In genomic region chr9:31280366-31281010, GRCm38 (mm10) we compare ENCODE assay signal across 8 mouse cellular contexts. TPM values are rescaled to one million over a fixed set of nuclear protein-coding genes. Genes with fewer than 3 reads are reported as not detected.
A peak's percentile ranks its signal among the peaks of the same experiment; 100 is the strongest.
DNase-seq lines count a peak whose midpoint lies in the region; ATAC-seq and TF ChIP-seq lines count a peak whose summit lies in the region.

Gene Prdm10 (plus strand): TSS chr9:31280538.

- no peak for TF ChIP-seq POLR2A in bone marrow macrophage, adult 2 months (IDR thresholded peaks at IDR 0.05; ENCODE audit: borderline replicate concordance, low read depth, low read length)
- peak; percentile 66 for TF ChIP-seq POLR2A in embryonic fibroblast, embryonic 13.5 days (IDR thresholded peaks at IDR 0.05; ENCODE audit: low read depth, low read length)
- TF ChIP-seq POLR2A in liver, adult 2 months (IDR thresholded peaks at IDR 0.05; ENCODE audit: extremely low read depth, insufficient read depth, low read length), result peak; percentile 47
- no peak for TF ChIP-seq POLR2A in myocyte (IDR thresholded peaks at IDR 0.05; ENCODE audit: insufficient read length, low read depth)

- H3K27me3 ChIP-seq in heart, embryonic 10.5 days (ENCODE audit: insufficient read depth, poor library complexity, severe bottlenecking), result no peaks in the 10 kb centered on the region
- no peaks in the 10 kb centered on the region for H3K27me3 ChIP-seq in kidney, embryonic 15.5 days
- no peaks in the 10 kb centered on the region for H3K27me3 ChIP-seq in liver, adult 2 months (ENCODE audit: control insufficient read depth, insufficient read depth, low read length)
- no peaks in the 10 kb centered on the region for H3K27me3 ChIP-seq in myocyte (ENCODE audit: control insufficient read depth, insufficient read depth, insufficient read length)
- H3K27me3 ChIP-seq in splenic B cell, adult 2 months (ENCODE audit: control insufficient read depth, insufficient read depth, low read length, poor library complexity, severe bottlenecking), result no peaks in the 10 kb centered on the region

- H3K9me3 ChIP-seq in heart, embryonic 10.5 days, result no peaks in the 10 kb centered on the region
- H3K9me3 ChIP-seq in kidney, embryonic 15.5 days (replicated peaks), result no peaks in the 10 kb centered on the region

- peak; percentile 94 for ATAC-seq in kidney, embryonic 15.5 days (replicated peaks; ENCODE audit: low FRiP score)

- peak; percentile 97 for DNase-seq in A20 (ENCODE audit: low read depth, low spot score)
- DNase-seq in heart, embryonic 10.5 days (ENCODE audit: low spot score), result peak; percentile 96
- peak; percentile 77 for DNase-seq in liver, adult 2 months (ENCODE audit: extremely low read depth, low read depth, low spot score)
- DNase-seq in splenic B cell, adult 2 months (ENCODE audit: low read depth, low spot score), result peak; percentile 95

- peaks cover under 1% of the 10 kb centered on the region; the same call in 1 of the 2 replicates for H3K79me2 ChIP-seq in liver, adult 2 months (ENCODE audit: control insufficient read depth, insufficient read depth, low read length)
- peaks cover 20% of the 10 kb centered on the region for H3K79me2 ChIP-seq in myocyte (ENCODE audit: control insufficient read depth, insufficient read depth)

- peak within 1 kb of the TSS; percentile 68 for H3K4me3 ChIP-seq in bone marrow macrophage, adult 2 months (ENCODE audit: insufficient read depth, low read length)
- peak within 1 kb of the TSS; percentile 90 for H3K4me3 ChIP-seq in embryonic fibroblast, embryonic 13.5 days (ENCODE audit: insufficient read depth, low read length)
- H3K4me3 ChIP-seq in heart, embryonic 10.5 days, result peak within 1 kb of the TSS; percentile 94
- H3K4me3 ChIP-seq in kidney, embryonic 15.5 days (replicated peaks), result peak within 1 kb of the TSS; percentile 68
- peak within 1 kb of the TSS; percentile 100 for H3K4me3 ChIP-seq in liver, adult 2 months (ENCODE audit: insufficient read depth, low read depth, low read length)
- peak within 1 kb of the TSS; percentile 52 for H3K4me3 ChIP-seq in myocyte

- TF ChIP-seq CTCF in bone marrow macrophage, adult 2 months (IDR thresholded peaks at IDR 0.05; ENCODE audit: low read depth, low read length), result no peak
- no peak for TF ChIP-seq CTCF in embryonic fibroblast, embryonic 13.5 days (IDR thresholded peaks at IDR 0.05; ENCODE audit: borderline replicate concordance, insufficient read depth, low read length)
- TF ChIP-seq CTCF in liver, adult 2 months (IDR thresholded peaks at IDR 0.05; ENCODE audit: low read depth, low read length), result no peak

- peak within 1 kb of the TSS; percentile 79 for H3ac ChIP-seq in myocyte (ENCODE audit: control insufficient read depth, insufficient read length)

- WGBS in heart, embryonic 10.5 days, result under 1% methylated on average over 45 of the region's 45 CpGs
- WGBS in kidney, embryonic 15.5 days, result under 1% methylated on average over 34 of the region's 45 CpGs
- WGBS in liver, adult 2 months, result under 1% methylated on average over 33 of the region's 45 CpGs

- H3K27ac ChIP-seq in bone marrow macrophage, adult 2 months (ENCODE audit: insufficient read depth, low read depth, low read length), result peak within 1 kb of the TSS; percentile 91
- peak within 1 kb of the TSS; percentile 99 for H3K27ac ChIP-seq in embryonic fibroblast, embryonic 13.5 days (ENCODE audit: insufficient read depth, low read length)
- H3K27ac ChIP-seq in heart, embryonic 10.5 days, result peak within 1 kb of the TSS; percentile 99
- H3K27ac ChIP-seq in kidney, embryonic 15.5 days, result peak within 1 kb of the TSS; percentile 99
- H3K27ac ChIP-seq in liver, adult 2 months (replicated peaks; ENCODE audit: insufficient read depth, low read depth, low read length), result peak within 1 kb of the TSS; percentile 99

- H3K4me1 ChIP-seq in bone marrow macrophage, adult 2 months (ENCODE audit: control insufficient read depth, insufficient read depth, low read length), result peaks cover 33% of the 10 kb centered on the region
- H3K4me1 ChIP-seq in embryonic fibroblast, embryonic 13.5 days (ENCODE audit: control insufficient read depth, insufficient read depth, low read length), result peaks cover 12% of the 10 kb centered on the region
- peaks cover 17% of the 10 kb centered on the region for H3K4me1 ChIP-seq in heart, embryonic 10.5 days
- peaks cover 22% of the 10 kb centered on the region for H3K4me1 ChIP-seq in kidney, embryonic 15.5 days
- peaks cover 9% of the 10 kb centered on the region for H3K4me1 ChIP-seq in liver, adult 2 months (ENCODE audit: control insufficient read depth, insufficient read depth, low read length)

- peak within 1 kb of the TSS; percentile 84 for H3K9ac ChIP-seq in kidney, embryonic 15.5 days
- H3K9ac ChIP-seq in liver, adult 2 months (ENCODE audit: low read depth, low read length), result peak within 1 kb of the TSS; percentile 99

- H3K36me3 ChIP-seq in heart, embryonic 10.5 days, result no peaks in the 10 kb centered on the region
- H3K36me3 ChIP-seq in kidney, embryonic 15.5 days, result no peaks in the 10 kb centered on the region
- no peaks in the 10 kb centered on the region for H3K36me3 ChIP-seq in liver, adult 2 months (ENCODE audit: control insufficient read depth, insufficient read depth, low read length)
- H3K36me3 ChIP-seq in myocyte (ENCODE audit: control insufficient read depth, insufficient read depth), result no peaks in the 10 kb centered on the region
- no peaks in the 10 kb centered on the region for H3K36me3 ChIP-seq in splenic B cell, adult 2 months (ENCODE audit: control insufficient read depth, insufficient read depth, low read length, poor library complexity, severe bottlenecking)

- peak within 1 kb of the TSS; percentile 77 for H3K4me2 ChIP-seq in kidney, embryonic 15.5 days
- H3K4me2 ChIP-seq in myocyte (ENCODE audit: low read depth), result peak within 1 kb of the TSS; percentile 82

TF ChIP-seq in myocyte, 11 proteins besides CTCF, POLR2A, EP300 and RAD21:
- TF ChIP-seq POLR2AphosphoS2 (IDR thresholded peaks at IDR 0.05; ENCODE audit: insufficient read length, low read depth) (peak; percentile 44), TCF3 (IDR thresholded peaks at IDR 0.05; ENCODE audit: insufficient read length, low read depth) (no peak), MYOG (IDR thresholded peaks at IDR 0.05; ENCODE audit: control insufficient read depth in 1 of 3, insufficient read depth in 1 of 3, insufficient read length in 2 of 3, low read depth in 2 of 3) (no peak)

RNA-seq across cellular contexts. Expression of gene Prdm10, which starts in this region (rescaled TPM):
- 6.3 and 8.3 TPM in 2 replicates for polyA plus RNA-seq in bone marrow macrophage, adult 2 months (2012; ENCODE audit: insufficient read depth, insufficient read length, missing spikeins)
- 6.4 and 8.2 TPM in 2 replicates for polyA plus RNA-seq in embryonic fibroblast, embryonic 13.5 days (2011; ENCODE audit: insufficient read length, low read depth, missing spikeins)
- 5.3 and 5.6 TPM in 2 replicates for polyA plus RNA-seq in heart, embryonic 10.5 days (2016; fragmentation: Nextera tagmentation; extraction: Ambion mirVana)
- polyA plus RNA-seq in kidney, embryonic 15.5 days (2015; fragmentation: Nextera tagmentation; extraction: Ambion mirVana), result 4.9 and 5.4 TPM in 2 replicates
- total RNA-seq in liver, adult 2 months (2014; rRNA removed), result 2.7 and 3.6 TPM in 2 replicates
- 4.5 and 4.8 TPM in 2 replicates for polyA plus RNA-seq in liver, adult 2 months (2012; rRNA removed)
- 1.9 TPM for polyA plus RNA-seq in myocyte (2012; fragmentation: generic; extraction: Trizol)

Comparison
In these comparisons a context has a peak if more than half of its experiments do, and no peak if none do; other contexts are left out.
1. Peak in every context shown above with its lines: DNase-seq, ATAC-seq, H3K4me3 ChIP-seq and H3K27ac ChIP-seq.
2. POLR2A ChIP-seq: peak in embryonic fibroblast, embryonic 13.5 days (single experiment) and liver, adult 2 months (single experiment); none in bone marrow macrophage, adult 2 months (single experiment) and myocyte (single experiment).